Mouse (Mus musculus) forebrain, postnatal 0 days (tissue): ENCODE data around the gene 2010111I01Rik. TPM values are rescaled to one million over a fixed set of nuclear protein-coding genes. Genes with fewer than 3 reads are reported as not detected.

Experiments
- ATAC-seq: fragments of 200-750 bp; cut with Nextera tagmentation; 2 replicates; pipeline ENCODE4 v1.8.0; 2017; ENCODE audit warnings: mild to moderate bottlenecking, moderate library complexity
- DNase-seq: peaks from one replicate; pipeline ENCODE4 v3.0.0-alpha.2; 2015
- H3K27ac ChIP-seq: fragments of 300-500 bp; sonication (generic); 2 replicates; pipeline ENCODE4 v1.5.1; 2014; ENCODE audit warnings: low read depth, mild to moderate bottlenecking, antibody characterized with exemption, low read length, moderate library complexity, mixed read lengths
- H3K27me3 ChIP-seq: fragments of 300-500 bp; sonication (generic); 2 replicates; pipeline ENCODE4 v1.6.1; 2014; ENCODE audit warnings: mild to moderate bottlenecking, low read length, mixed read lengths; ENCODE audit not compliant: insufficient read depth
- H3K36me3 ChIP-seq: fragments of 300-500 bp; sonication (generic); 2 replicates; pipeline ENCODE4 v1.6.1; 2014; ENCODE audit warnings: mild to moderate bottlenecking, moderate library complexity; ENCODE audit not compliant: insufficient read depth
- H3K4me1 ChIP-seq: fragments of 300-500 bp; sonication (generic); 2 replicates; pipeline ENCODE4 v1.6.1; 2014; ENCODE audit warnings: antibody characterized with exemption; ENCODE audit not compliant: insufficient read depth
- H3K4me2 ChIP-seq: fragments of 300-500 bp; sonication (generic); 2 replicates; pipeline ENCODE4 v1.6.1; 2014; ENCODE audit warnings: low read depth, mild to moderate bottlenecking, moderate library complexity
- H3K4me3 ChIP-seq: fragments of 300-500 bp; sonication (generic); 2 replicates; pipeline ENCODE4 v1.5.1; 2014; ENCODE audit warnings: low read depth, low read length, mixed read lengths
- H3K9ac ChIP-seq: fragments of 300-500 bp; sonication (generic); 2 replicates; pipeline ENCODE4 v1.6.1; 2014; ENCODE audit warnings: mild to moderate bottlenecking
- H3K9me3 ChIP-seq: fragments of 300-500 bp; sonication (generic); 2 replicates; pipeline ENCODE4 v1.6.1; 2016; ENCODE audit warnings: low read length
- CTCF ChIP-seq: sonication (generic); IDR thresholded peaks from 2 replicates; pipeline ENCODE4 v1.5.1; 2016; ENCODE audit warnings: antibody characterized with exemption, control low read depth, low read depth
- WGBS: fragments of 180-500 bp; shearing (Covaris S2); extraction: QIAGEN DNeasy Blood & Tissue Kit; methylation state at CpG from one replicate; pipeline ENCODE4 v1.1.7; 2014; 5-methylcytosine and 5-hydroxymethylcytosine counted together
- polyA plus RNA-seq: library from polyadenylated mRNA; unstranded; fragments of >200 nt; fragmentation: Nextera tagmentation; extraction: Ambion mirVana; gene quantifications from 2 replicates; pipeline ENCODE4 v1.2.1, GENCODE M21; 2015
- total RNA-seq: library from RNA; depleted of rRNA; stranded (reverse); fragments of >200 nt; gene quantifications from 2 replicates; pipeline ENCODE4 v1.2.3, GENCODE M21; 2014

Gene 2010111I01Rik
- total and polyA plus RNA-seq, 2 experiments from 2014 or later, result 20.3 to 47.8 TPM

GRCm38 (mm10) chr13:63244425-63244824, 279.7 kb downstream of the 2010111I01Rik start:
- H3K9ac ChIP-seq, result no peak overlapping the region
- no peak overlapping the region for H3K27ac ChIP-seq
- no peak for TF ChIP-seq CTCF
- H3K4me3 ChIP-seq, result no peak overlapping the region
- no peaks in the 10 kb centered on the region for H3K36me3 ChIP-seq
- no peak overlapping the region for H3K4me2 ChIP-seq
- no peaks in the 10 kb centered on the region for H3K27me3 ChIP-seq
- 38% methylated on average over 3 of the region's 3 CpGs for WGBS
- DNase-seq (no peak), ATAC-seq (no peak)
- no peaks in the 10 kb centered on the region for H3K4me1 ChIP-seq
- no peaks in the 10 kb centered on the region for H3K9me3 ChIP-seq

GRCm38 (mm10) chr13:63245218-63245617, 280.5 kb downstream of the 2010111I01Rik start:
- ATAC-seq (0 out of 2 replicates have a peak, but pooled peaks have one; percentile 2), DNase-seq (no peak)
- Histone ChIP-seq H3K4me1 (no peaks in the 10 kb centered on the region), H3K27ac (no peak overlapping the region), H3K4me3 (no peak overlapping the region), H3K4me2 (no peak overlapping the region), H3K36me3 (no peaks in the 10 kb centered on the region), H3K9ac (no peak overlapping the region), H3K27me3 (no peaks in the 10 kb centered on the region), H3K9me3 (no peaks in the 10 kb centered on the region)
- WGBS, result 45% methylated on average over 9 of the region's 9 CpGs
- no peak for TF ChIP-seq CTCF

DNA sequence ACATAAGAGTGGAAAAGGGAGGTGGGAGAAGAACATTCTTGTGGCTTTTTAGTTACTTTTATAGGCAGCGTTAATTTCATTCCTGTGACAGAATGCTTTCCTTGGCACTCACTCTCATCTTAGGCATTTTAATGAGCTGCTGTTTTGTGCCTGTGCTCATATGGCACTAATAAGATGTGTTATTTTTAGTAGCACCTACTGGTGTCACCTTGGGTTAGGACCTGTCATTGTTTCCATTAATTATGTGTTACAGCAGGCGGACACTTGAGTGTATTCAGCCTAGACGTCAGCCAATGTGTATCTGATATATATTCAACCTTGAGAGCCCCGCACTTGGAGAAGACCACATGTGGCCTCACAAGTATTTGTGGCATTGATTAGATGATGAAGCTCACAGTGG, 281.1 kb downstream of the 2010111I01Rik start:
- H3K4me1 ChIP-seq, result no peaks in the 10 kb centered on the region
- H3K4me3 ChIP-seq, result no peak overlapping the region
- no peak for TF ChIP-seq CTCF
- DNase-seq (peak; percentile 41), ATAC-seq (0 out of 2 replicates have a peak, but pooled peaks have one; percentile 38)
- no peaks in the 10 kb centered on the region for H3K36me3 ChIP-seq
- H3K9me3 ChIP-seq, result no peaks in the 10 kb centered on the region
- no peaks in the 10 kb centered on the region for H3K27me3 ChIP-seq
- no peak overlapping the region for H3K4me2 ChIP-seq
- no peak overlapping the region for H3K27ac ChIP-seq
- WGBS, result 39% methylated on average over 4 of the region's 4 CpGs
- no peak overlapping the region for H3K9ac ChIP-seq

GRCm38 (mm10) chr13:63246332-63246940, 281.7 kb downstream of the 2010111I01Rik start:
- no peak overlapping the region for H3K27ac ChIP-seq
- no peak for DNase-seq
- H3K36me3 ChIP-seq, result no peaks in the 10 kb centered on the region
- H3K9me3 ChIP-seq, result no peaks in the 10 kb centered on the region
- no peak for ATAC-seq
- H3K4me3 ChIP-seq, result no peak overlapping the region
- no peak overlapping the region for H3K4me2 ChIP-seq
- peaks cover 4% of the 10 kb centered on the region; the same call in 1 of the 2 replicates for H3K4me1 ChIP-seq
- 83% methylated on average over 12 of the region's 12 CpGs for WGBS
- TF ChIP-seq CTCF, result no peak
- H3K9ac ChIP-seq, result no peak overlapping the region
- no peaks in the 10 kb centered on the region for H3K27me3 ChIP-seq

- Histone ChIP-seq H3K27ac (no peak overlapping the region), H3K36me3 (no peaks in the 10 kb centered on the region), H3K4me2 (no peak overlapping the region), H3K27me3 (no peaks in the 10 kb centered on the region), H3K9me3 (no peaks in the 10 kb centered on the region), H3K9ac (no peak overlapping the region), H3K4me1 (peaks cover 6% of the 10 kb centered on the region; the same call in 1 of the 2 replicates), H3K4me3 (no peak overlapping the region)
- ATAC-seq (no peak), DNase-seq (no peak)
- no peak for TF ChIP-seq CTCF
- 76% methylated on average over 7 of the region's 7 CpGs for WGBS
These were observed 282.3 kb downstream of the 2010111I01Rik start for GRCm38 (mm10) chr13:63247041-63247440.

- TF ChIP-seq CTCF, result no peak
- H3K27me3 ChIP-seq, result no peaks in the 10 kb centered on the region
These were observed 282.9 kb downstream of the 2010111I01Rik start for GRCm38 (mm10) chr13:63247631-63248030.

GRCm38 (mm10) chr13:63248318-63248717, 283.6 kb downstream of the 2010111I01Rik start:
- no peak for TF ChIP-seq CTCF
- 94% methylated on average over 10 of the region's 10 CpGs for WGBS
- Histone ChIP-seq H3K4me3 (no peak overlapping the region), H3K27me3 (no peaks in the 10 kb centered on the region), H3K4me1 (peaks cover 6% of the 10 kb centered on the region; the same call in 1 of the 2 replicates), H3K27ac (no peak overlapping the region), H3K4me2 (no peak overlapping the region), H3K36me3 (no peaks in the 10 kb centered on the region), H3K9me3 (no peaks in the 10 kb centered on the region), H3K9ac (no peak overlapping the region)
- DNase-seq, result no peak
- ATAC-seq, result no peak

More at GRCm38 (mm10) chr13:63247631-63248030, 282.9 kb downstream of the 2010111I01Rik start:
- Histone ChIP-seq H3K4me3 (no peak overlapping the region), H3K9ac (no peak overlapping the region), H3K27ac (no peak overlapping the region), H3K4me1 (peaks cover 6% of the 10 kb centered on the region; the same call in 1 of the 2 replicates), H3K4me2 (no peak overlapping the region), H3K36me3 (no peaks in the 10 kb centered on the region), H3K9me3 (no peaks in the 10 kb centered on the region)
- ATAC-seq, result no peak
- DNase-seq, result no peak
- whole genome bisulfite sequencing, result 96% methylated on average over 11 of the region's 11 CpGs
